Mouse (Mus musculus) intestine, postnatal 0 days (tissue): ENCODE measurements at regions not wholly inside any gene's neighbourhood (a gene's known extent, or its start where the extent isn't known, plus 50 kb on each side); places are given as distances from the start of the nearest gene placed in this dataset.
A peak's percentile ranks its signal among the peaks of the same experiment; 100 is the strongest.

Source experiments
- ATAC-seq: fragments of 200-750 bp; cut with Nextera tagmentation; 2 replicates; pipeline ENCODE4 v1.8.0; 2017; ENCODE audit warnings: mild to moderate bottlenecking, moderate TSS enrichment, moderate library complexity
- H3K27ac ChIP-seq: fragments of 300-500 bp; sonication (generic); 2 replicates; pipeline ENCODE4 v1.5.1; 2014; ENCODE audit warnings: mild to moderate bottlenecking, low read depth, low read length, moderate library complexity
- H3K27me3 ChIP-seq: fragments of 300-500 bp; sonication (generic); replicated peaks from 2 replicates; pipeline ENCODE4 v1.6.1; 2014; ENCODE audit warnings: low read length, mixed read lengths; ENCODE audit not compliant: control insufficient read depth, insufficient read depth
- H3K36me3 ChIP-seq: fragments of 300-500 bp; sonication (generic); 2 replicates; pipeline ENCODE4 v1.6.1; 2014; ENCODE audit warnings: mild to moderate bottlenecking, moderate library complexity; ENCODE audit not compliant: control insufficient read depth, insufficient read depth
- H3K4me1 ChIP-seq: fragments of 300-500 bp; sonication (generic); replicated peaks from 2 replicates; pipeline ENCODE4 v1.6.1; 2014; ENCODE audit warnings: antibody characterized with exemption, low read length, mixed read lengths; ENCODE audit not compliant: control insufficient read depth, insufficient read depth
- H3K4me2 ChIP-seq: fragments of 300-500 bp; sonication (generic); replicated peaks from 2 replicates; pipeline ENCODE4 v1.6.1; 2014; ENCODE audit warnings: low read depth, mild to moderate bottlenecking, moderate library complexity
- H3K4me3 ChIP-seq: fragments of 300-500 bp; sonication (generic); 2 replicates; pipeline ENCODE4 v1.5.1; 2014; ENCODE audit warnings: low read depth, low read length
- H3K9ac ChIP-seq: fragments of 300-500 bp; sonication (generic); 2 replicates; pipeline ENCODE4 v1.6.1; 2014; ENCODE audit warnings: mild to moderate bottlenecking, low read depth, low read length
- H3K9me3 ChIP-seq: fragments of 300-500 bp; sonication (generic); 2 replicates; pipeline ENCODE4 v1.6.1; 2016; ENCODE audit warnings: mixed run types; ENCODE audit not compliant: control insufficient read depth
- CTCF ChIP-seq: sonication (generic); IDR thresholded peaks from 2 replicates; pipeline ENCODE4 v1.5.1; 2016; ENCODE audit warnings: low read depth, mild to moderate bottlenecking, control low read depth, antibody characterized with exemption, moderate library complexity
- WGBS: fragments of 180-500 bp; shearing (Covaris S2); extraction: QIAGEN DNeasy Blood & Tissue Kit; methylation state at CpG from one replicate; pipeline ENCODE4 v1.1.7; 2014; 5-methylcytosine and 5-hydroxymethylcytosine counted together

DNA sequence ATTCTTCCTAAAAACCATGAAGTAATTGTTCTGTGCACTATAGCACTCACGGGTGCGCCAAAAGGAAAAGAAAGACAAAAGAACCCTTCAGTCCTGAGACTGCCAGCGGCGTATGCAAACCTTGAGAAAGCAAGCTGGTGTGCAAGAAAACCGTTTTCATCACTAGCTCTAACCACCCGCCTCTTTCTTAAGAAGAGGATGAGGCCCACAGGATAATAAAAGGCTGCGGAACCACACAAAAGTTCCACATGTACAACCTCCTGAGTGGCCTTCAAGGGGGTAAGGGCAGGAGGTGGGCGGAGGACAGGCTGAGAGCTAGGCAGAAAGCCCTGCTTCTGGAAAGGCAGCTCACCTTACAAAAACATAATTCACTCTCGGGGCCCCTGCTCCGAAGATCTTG, 413.4 kb upstream of the Atp11b start:
- no peak overlapping the region for H3K27ac ChIP-seq

DNA sequence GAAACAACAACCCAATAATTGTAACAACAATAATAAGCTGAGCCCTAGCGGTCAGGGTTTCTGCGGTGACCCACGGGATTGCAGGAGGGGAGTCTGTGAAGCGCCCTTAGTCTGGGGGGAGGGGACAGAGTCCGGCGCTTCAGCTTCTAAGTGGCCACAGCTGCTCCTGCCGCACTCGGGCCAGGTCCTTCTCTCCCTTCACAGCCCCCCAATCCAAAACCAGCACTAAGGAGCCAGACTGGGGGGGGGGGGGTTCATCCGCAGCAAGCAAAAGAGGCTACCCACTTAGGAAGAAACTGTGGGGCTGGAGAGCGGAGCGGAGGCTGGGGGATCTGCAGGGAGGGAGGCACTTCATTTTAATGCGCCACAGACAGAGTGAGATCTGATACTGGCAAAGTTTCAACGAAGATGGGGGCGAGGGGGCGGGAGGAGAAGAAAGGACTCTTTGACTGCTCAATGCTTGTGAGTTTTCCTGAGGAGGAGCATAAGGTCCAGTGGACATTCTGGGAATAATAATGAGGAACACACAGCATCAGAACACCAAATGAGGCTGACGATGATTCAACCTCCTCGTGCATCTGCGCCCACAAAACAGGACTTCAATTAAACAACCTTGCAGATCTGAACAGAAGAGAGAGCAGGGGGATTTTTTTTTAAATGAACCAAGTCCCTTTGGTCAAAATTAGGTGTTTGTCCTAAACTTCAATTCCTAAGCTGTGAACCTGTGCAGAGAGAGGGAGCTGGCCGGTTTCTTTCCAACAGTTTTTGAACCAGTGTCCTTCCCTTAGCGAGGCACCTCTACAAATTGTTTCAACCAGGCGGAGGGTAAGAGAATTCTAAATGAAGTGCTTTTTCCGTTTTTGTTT, 412.7 kb upstream of the Atp11b start:
- no peaks in the 10 kb centered on the region for H3K4me1 ChIP-seq
- no peak for ATAC-seq
- H3K4me2 ChIP-seq, result peak overlapping the region; percentile 58
- peak overlapping the region; percentile 27 for H3K4me3 ChIP-seq
- no peak overlapping the region for H3K9ac ChIP-seq
- no peak overlapping the region for H3K27ac ChIP-seq
- peak; percentile 24 for TF ChIP-seq CTCF
- no peaks in the 10 kb centered on the region for H3K36me3 ChIP-seq
- H3K27me3 ChIP-seq, result no peaks in the 10 kb centered on the region
- H3K9me3 ChIP-seq, result no peaks in the 10 kb centered on the region
- 10% methylated on average over 22 of the region's 22 CpGs for WGBS

More for the DNA sequence above, 413.4 kb upstream of the Atp11b start:
- Histone ChIP-seq H3K9me3 (no peaks in the 10 kb centered on the region), H3K9ac (no peak overlapping the region), H3K36me3 (no peaks in the 10 kb centered on the region), H3K4me3 (peak overlapping the region; percentile 27), H3K27me3 (no peaks in the 10 kb centered on the region), H3K4me1 (no peaks in the 10 kb centered on the region), H3K4me2 (peak overlapping the region; percentile 58)
- WGBS, result 17% methylated on average over 10 of the region's 10 CpGs
- ATAC-seq, result no peak
- no peak for TF ChIP-seq CTCF

DNA sequence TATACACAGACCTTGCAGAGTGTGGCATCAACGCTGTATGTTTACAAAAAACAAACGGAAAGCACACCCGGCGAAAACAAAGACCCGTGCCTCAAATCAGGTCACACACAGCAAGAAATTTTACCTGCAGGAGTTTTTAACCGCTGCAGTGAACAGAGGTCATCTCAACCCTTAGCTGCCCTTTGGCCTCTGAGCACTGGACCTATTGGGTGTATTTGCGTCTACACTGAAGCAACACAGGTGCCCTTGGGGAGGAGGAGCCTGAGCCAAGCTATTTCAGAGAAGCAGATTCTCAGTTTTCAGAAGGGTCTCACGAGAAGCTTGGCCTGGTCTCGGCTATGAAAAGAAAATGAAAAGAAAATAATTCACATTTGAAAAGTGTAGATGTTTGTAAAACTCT, 412.1 kb upstream of the Atp11b start:
- H3K4me2 ChIP-seq, result 0 out of 2 replicates have a peak overlapping the region, but pooled peaks have one; percentile 3
- no peak for TF ChIP-seq CTCF
- H3K36me3 ChIP-seq, result no peaks in the 10 kb centered on the region
- H3K27ac ChIP-seq, result no peak overlapping the region
- no peaks in the 10 kb centered on the region for H3K4me1 ChIP-seq
- WGBS, result 37% methylated on average over 9 of the region's 9 CpGs
- H3K4me3 ChIP-seq, result no peak overlapping the region
- no peaks in the 10 kb centered on the region for H3K9me3 ChIP-seq
- ATAC-seq, result no peak
- H3K27me3 ChIP-seq, result no peaks in the 10 kb centered on the region
- no peak overlapping the region for H3K9ac ChIP-seq

DNA sequence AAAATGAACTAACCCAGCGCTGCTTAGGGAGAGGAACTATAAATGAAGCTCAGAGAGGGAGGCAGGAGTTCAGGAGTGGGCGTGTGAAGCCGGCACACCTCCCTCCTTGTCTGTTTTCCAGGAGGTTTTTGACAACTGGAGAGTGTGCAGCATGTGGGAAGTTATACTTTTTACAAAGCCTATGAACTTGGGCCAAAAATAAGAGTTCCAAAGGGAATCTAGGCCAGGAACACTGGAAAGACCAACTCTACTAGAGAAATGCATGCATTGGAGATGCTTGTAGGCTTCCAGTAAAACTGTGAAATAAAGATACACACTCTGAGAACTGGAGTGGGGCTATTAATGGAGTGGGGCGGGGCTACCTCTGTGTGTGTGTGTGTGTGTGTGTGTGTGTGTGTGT, 411.3 kb upstream of the Atp11b start:
- no peaks in the 10 kb centered on the region for H3K36me3 ChIP-seq
- no peak overlapping the region for H3K4me3 ChIP-seq
- no peak overlapping the region for H3K9ac ChIP-seq
- no peak overlapping the region for H3K27ac ChIP-seq
- TF ChIP-seq CTCF, result no peak
- no peak overlapping the region for H3K4me2 ChIP-seq
- WGBS, result 75% methylated on average over 4 of the region's 4 CpGs
- no peaks in the 10 kb centered on the region for H3K27me3 ChIP-seq
- H3K4me1 ChIP-seq, result no peaks in the 10 kb centered on the region
- no peaks in the 10 kb centered on the region for H3K9me3 ChIP-seq
- no peak for ATAC-seq

DNA sequence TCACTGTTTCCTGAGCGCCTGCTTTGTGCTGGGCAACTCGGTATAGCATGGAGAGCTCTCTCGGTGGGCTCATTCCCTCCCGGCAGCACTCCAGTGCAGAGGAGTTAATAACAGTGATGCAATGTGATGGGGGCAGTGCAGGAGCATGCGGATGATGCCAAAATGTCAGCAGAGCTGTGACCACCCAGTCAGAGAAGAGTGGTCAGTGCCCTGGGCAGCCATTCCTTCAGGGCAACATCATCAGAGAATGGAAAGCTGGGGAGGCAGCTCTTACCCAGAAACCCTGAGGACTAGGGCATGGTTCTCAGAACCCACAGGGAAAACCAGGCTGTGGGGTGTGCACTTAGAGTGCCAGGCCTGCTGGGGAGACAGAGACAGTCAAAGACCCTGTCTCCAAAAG, 410.0 kb upstream of the Atp11b start:
- Histone ChIP-seq H3K4me2 (no peak overlapping the region), H3K4me3 (no peak overlapping the region), H3K27me3 (no peaks in the 10 kb centered on the region), H3K4me1 (no peaks in the 10 kb centered on the region), H3K9me3 (no peaks in the 10 kb centered on the region), H3K36me3 (no peaks in the 10 kb centered on the region), H3K9ac (no peak overlapping the region), H3K27ac (no peak overlapping the region)
- 81% methylated on average over 5 of the region's 5 CpGs for WGBS
- ATAC-seq, result no peak
- no peak for TF ChIP-seq CTCF

DNA sequence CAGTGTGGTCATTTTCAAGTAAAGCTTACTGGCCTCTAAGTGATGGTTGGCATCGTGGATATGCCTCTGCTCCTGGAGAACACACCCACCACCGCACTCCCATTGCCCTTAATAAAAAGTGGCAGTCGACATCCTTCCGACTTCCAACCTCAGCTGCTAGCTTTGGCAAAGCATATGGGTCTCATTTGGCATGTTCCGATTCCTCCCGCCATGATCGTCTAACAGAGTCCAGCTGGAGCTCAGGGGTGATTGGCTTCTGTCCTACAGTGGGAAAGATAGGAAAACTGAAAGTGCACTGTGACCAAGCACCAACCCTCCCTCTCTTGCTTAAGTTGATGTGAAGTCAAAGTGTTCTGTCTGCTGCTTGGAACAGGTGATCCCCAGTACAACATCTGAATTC, 404.8 kb upstream of the Atp11b start:
- Histone ChIP-seq H3K27ac (no peak overlapping the region), H3K36me3 (no peaks in the 10 kb centered on the region), H3K9ac (no peak overlapping the region), H3K4me1 (no peaks in the 10 kb centered on the region), H3K27me3 (no peaks in the 10 kb centered on the region), H3K4me3 (no peak overlapping the region), H3K9me3 (no peaks in the 10 kb centered on the region), H3K4me2 (no peak overlapping the region)
- ATAC-seq, result no peak
- 80% methylated on average over 7 of the region's 7 CpGs for WGBS
- no peak for TF ChIP-seq CTCF

DNA sequence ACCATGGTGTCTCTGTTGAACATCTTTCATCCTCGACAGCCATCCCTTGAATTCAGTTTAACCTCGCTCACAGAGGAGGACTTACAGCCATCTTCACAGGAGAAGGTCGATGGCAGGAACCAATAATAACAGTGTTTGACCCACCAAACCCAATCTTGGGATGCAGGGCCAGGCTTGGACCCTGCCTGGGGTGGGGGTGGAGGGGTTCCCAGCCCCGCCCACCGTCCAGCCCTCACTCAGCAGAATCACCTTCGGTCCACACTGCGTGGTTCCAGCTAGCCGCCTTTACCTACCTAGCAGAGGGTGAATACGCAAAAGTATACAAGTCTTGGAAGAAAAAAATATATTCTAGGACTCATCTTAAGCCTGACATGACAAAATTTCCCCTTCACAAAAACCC, 400.5 kb upstream of the Atp11b start:
- H3K4me2 ChIP-seq, result no peak overlapping the region
- ATAC-seq, result no peak
- no peaks in the 10 kb centered on the region for H3K27me3 ChIP-seq
- 87% methylated on average over 9 of the region's 9 CpGs for WGBS
- H3K9ac ChIP-seq, result no peak overlapping the region
- no peak overlapping the region for H3K4me3 ChIP-seq
- no peaks in the 10 kb centered on the region for H3K9me3 ChIP-seq
- H3K4me1 ChIP-seq, result no peaks in the 10 kb centered on the region
- H3K36me3 ChIP-seq, result no peaks in the 10 kb centered on the region
- no peak overlapping the region for H3K27ac ChIP-seq
- TF ChIP-seq CTCF, result no peak
